Mouse (Mus musculus) forebrain, embryonic 12.5 days (tissue): ENCODE data around the gene Spryd7. TPM values are rescaled to one million over a fixed set of nuclear protein-coding genes. Genes with fewer than 3 reads are reported as not detected.
"Not testable (repeated sequence)": the region's sequence is repeated elsewhere in the genome, so short reads cannot be mapped to it uniquely, and the experiment has no call there.

ENCODE experiments used
- ATAC-seq: fragments of 200-750 bp; cut with Nextera tagmentation; 2 replicates; pipeline ENCODE4 v1.8.0; 2017; ENCODE audit warnings: moderate TSS enrichment; ENCODE audit not compliant: low FRiP score
- H3K27ac ChIP-seq: fragments of 300-500 bp; sonication (generic); 2 replicates; pipeline ENCODE4 v1.5.1; 2016; ENCODE audit warnings: mild to moderate bottlenecking
- H3K27me3 ChIP-seq: fragments of 300-500 bp; sonication (generic); 2 replicates; pipeline ENCODE4 v1.6.1; 2016; ENCODE audit warnings: mild to moderate bottlenecking
- H3K36me3 ChIP-seq: fragments of 300-500 bp; sonication (generic); replicated peaks from 2 replicates; pipeline ENCODE4 v1.6.1; 2016; ENCODE audit warnings: mild to moderate bottlenecking
- H3K4me1 ChIP-seq: fragments of 300-500 bp; sonication (generic); 2 replicates; pipeline ENCODE4 v1.6.1; 2016
- H3K4me2 ChIP-seq: fragments of 300-500 bp; sonication (generic); 2 replicates; pipeline ENCODE4 v1.6.1; 2016; ENCODE audit warnings: mild to moderate bottlenecking, moderate library complexity
- H3K4me3 ChIP-seq: fragments of 300-500 bp; sonication (generic); replicated peaks from 2 replicates; pipeline ENCODE4 v1.5.1; 2016; ENCODE audit warnings: mild to moderate bottlenecking
- H3K9ac ChIP-seq: fragments of 300-500 bp; sonication (generic); 2 replicates; pipeline ENCODE4 v1.6.1; 2016; ENCODE audit warnings: mild to moderate bottlenecking
- H3K9me3 ChIP-seq: fragments of 300-500 bp; sonication (generic); 2 replicates; pipeline ENCODE4 v1.6.1; 2016
- WGBS: fragments of 180-500 bp; shearing (Covaris S2); methylation state at CpG from one replicate; pipeline ENCODE4 v1.1.7; 2016; 5-methylcytosine and 5-hydroxymethylcytosine counted together
- polyA plus RNA-seq: library from polyadenylated mRNA; unstranded; fragments of >200 nt; fragmentation: Nextera tagmentation; extraction: Ambion mirVana; gene quantifications from 2 replicates; pipeline ENCODE4 v1.2.1, GENCODE M21; 2016

The Spryd7 gene
- polyA plus RNA-seq, 1 experiment from 2014 or later = 19.8 TPM

DNA sequence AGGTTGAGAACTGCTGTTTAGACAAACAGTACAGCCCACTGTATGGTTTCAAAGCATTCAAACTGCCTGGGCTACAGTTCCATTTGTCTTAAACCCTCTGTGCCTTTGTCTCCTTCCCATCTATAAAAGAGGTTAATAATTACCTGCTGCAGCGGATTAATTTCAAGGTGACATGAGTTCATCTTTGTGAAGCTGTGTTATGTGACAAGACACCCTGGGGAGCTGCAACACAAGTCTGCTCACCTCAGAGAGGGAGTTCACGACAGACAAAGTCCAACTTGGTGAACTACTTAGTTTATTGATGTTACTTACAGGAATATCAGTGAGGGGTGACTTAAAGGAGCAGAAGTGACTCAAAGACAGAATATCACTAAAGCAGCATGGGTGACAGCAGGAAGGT, 15.4 kb upstream of the Spryd7 start:
- Histone ChIP-seq H3K4me3 (no peak overlapping the region), H3K9ac (no peak overlapping the region), H3K27ac (no peak overlapping the region), H3K36me3 (no peaks in the 10 kb centered on the region), H3K27me3 (no peaks in the 10 kb centered on the region), H3K9me3 (no peaks in the 10 kb centered on the region), H3K4me2 (no peak overlapping the region), H3K4me1 (no peaks in the 10 kb centered on the region)
- WGBS = 63% methylated on average over 2 of the region's 2 CpGs
- ATAC-seq = no peak

DNA sequence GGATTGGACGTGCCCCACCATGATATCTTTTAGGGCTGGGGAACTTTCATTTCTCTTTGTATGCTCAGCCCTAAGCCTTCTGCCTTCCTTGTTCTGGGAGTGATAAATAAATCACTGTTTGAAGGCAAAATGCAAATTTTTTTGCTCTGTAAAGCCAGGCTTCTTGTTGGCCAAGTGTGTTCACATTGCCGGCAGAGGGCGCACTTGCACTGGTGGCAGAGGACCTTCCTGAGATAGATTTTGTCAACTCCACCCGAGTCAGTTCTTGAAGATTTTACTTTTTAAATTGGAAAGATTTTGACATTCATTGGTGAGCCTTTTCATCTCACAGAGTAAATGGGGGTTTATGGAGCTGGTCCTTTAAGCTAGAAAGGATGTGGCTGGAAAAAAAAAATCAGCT, 14.7 kb upstream of the Spryd7 start:
- no peaks in the 10 kb centered on the region for H3K9me3 ChIP-seq
- H3K27ac ChIP-seq = no peak overlapping the region
- no peak overlapping the region for H3K9ac ChIP-seq
- H3K36me3 ChIP-seq = no peaks in the 10 kb centered on the region
- WGBS = 11% methylated on average over 4 of the region's 4 CpGs
- H3K4me2 ChIP-seq = no peak overlapping the region
- H3K4me1 ChIP-seq = no peaks in the 10 kb centered on the region
- no peak for ATAC-seq
- H3K4me3 ChIP-seq = no peak overlapping the region
- H3K27me3 ChIP-seq = no peaks in the 10 kb centered on the region

DNA sequence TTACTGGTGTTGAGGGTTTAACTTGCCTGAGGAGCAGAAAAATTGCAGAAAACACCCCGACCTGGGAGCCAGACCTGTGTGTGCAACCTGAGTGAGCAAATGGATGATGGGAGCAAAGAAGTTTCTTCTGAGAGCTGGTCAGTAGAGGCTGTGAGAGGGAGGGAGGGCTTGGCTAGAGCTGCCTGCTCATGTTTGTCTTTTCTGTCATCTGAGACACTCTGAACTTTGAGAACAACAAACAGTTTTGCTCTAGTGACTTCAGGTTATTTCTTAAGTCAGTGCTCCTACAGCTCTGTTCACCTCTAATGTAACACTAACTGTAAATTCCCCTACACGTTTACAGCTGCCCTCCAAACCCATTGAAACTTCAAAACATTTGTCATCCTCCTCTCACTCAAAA, 12.7 kb upstream of the Spryd7 start:
- H3K4me3 ChIP-seq = no peak overlapping the region
- no peaks in the 10 kb centered on the region for H3K9me3 ChIP-seq
- H3K36me3 ChIP-seq = no peaks in the 10 kb centered on the region
- no peak overlapping the region for H3K9ac ChIP-seq
- no peak for ATAC-seq
- H3K4me1 ChIP-seq = no peaks in the 10 kb centered on the region
- no peak overlapping the region for H3K27ac ChIP-seq
- H3K4me2 ChIP-seq = no peak overlapping the region
- H3K27me3 ChIP-seq = no peaks in the 10 kb centered on the region
- 72% methylated on average over 2 of the region's 2 CpGs for WGBS

DNA sequence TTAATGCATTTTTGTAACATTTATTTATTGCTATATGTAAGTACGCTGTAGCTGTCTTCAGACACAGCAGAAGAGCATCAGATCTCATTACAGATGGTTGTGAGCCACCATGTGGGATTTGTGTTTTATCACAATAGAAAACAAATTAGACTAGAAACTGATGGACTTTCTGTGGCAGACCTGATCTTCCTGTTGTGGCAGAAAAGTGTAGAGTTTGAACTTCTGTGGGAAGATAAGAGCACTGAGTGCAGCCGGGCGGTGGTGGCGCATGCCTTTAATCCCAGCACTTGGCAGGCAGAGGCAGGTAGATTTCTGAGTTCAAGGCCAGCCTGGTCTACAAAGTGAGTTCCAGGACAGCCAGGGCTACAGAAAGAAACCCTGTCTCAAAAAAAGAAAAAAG, 9.5 kb upstream of the Spryd7 start:
- H3K4me1 ChIP-seq, ATAC-seq, H3K4me3 ChIP-seq, H3K9ac ChIP-seq, H3K27ac ChIP-seq, H3K9me3 ChIP-seq, H3K4me2 ChIP-seq, H3K36me3 ChIP-seq, H3K27me3 ChIP-seq: not testable (repeated sequence)
- WGBS = 89% methylated on average over 4 of the region's 4 CpGs

DNA sequence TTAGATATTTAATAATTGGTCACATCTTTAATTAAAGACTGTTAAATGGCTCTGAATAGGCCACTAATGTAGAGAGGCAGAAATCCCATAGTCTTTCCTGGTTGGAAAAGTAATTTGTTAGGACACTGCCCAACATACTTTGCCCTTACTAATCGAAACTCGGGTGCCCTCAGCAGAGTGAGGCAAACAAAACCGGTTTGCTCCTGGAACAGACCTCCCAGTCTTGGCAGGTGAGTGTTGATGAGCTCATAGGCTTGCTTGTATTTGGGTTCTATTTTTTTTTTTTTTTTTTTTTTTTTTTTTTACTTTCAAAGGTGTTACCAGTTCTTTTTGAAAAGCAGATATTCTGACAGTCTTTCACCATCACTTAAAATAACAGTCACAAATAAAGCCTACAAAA, 3.2 kb upstream of the Spryd7 start:
- Histone ChIP-seq H3K27ac (no peak overlapping the region), H3K36me3 (no peaks in the 10 kb centered on the region), H3K4me1 (peaks cover 11% of the 10 kb centered on the region; the same call in 1 of the 2 replicates), H3K4me3 (no peak overlapping the region), H3K9ac (no peak overlapping the region), H3K4me2 (no peak overlapping the region), H3K9me3 (no peaks in the 10 kb centered on the region), H3K27me3 (no peaks in the 10 kb centered on the region)
- no peak for ATAC-seq
- WGBS = 87% methylated on average over 3 of the region's 3 CpGs

DNA sequence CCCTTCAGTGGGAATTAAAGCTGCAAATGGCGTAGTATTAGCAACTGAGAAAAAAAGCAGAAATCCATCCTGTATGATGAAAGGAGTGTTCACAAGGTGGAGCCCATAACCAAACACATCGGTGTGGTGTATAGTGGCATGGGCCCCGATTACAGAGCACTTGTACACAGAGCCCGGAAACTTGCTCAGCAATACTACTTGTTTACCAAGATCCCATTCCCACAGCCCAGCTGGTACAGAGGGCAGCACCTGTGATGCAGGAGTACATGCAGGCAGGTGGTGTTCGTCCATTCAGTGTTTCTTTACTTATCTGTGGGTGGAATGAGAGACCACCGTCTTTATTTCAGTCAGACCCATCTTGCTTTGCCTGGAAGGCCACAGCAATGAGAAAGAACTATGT, 2.2 kb upstream of the Spryd7 start:
- H3K4me1 ChIP-seq = peaks cover 11% of the 10 kb centered on the region; the same call in 1 of the 2 replicates
- no peaks in the 10 kb centered on the region for H3K9me3 ChIP-seq
- H3K27me3 ChIP-seq = no peaks in the 10 kb centered on the region
- ATAC-seq = no peak
- no peak overlapping the region for H3K4me3 ChIP-seq
- WGBS = 86% methylated on average over 6 of the region's 6 CpGs
- no peak overlapping the region for H3K4me2 ChIP-seq
- H3K27ac ChIP-seq = no peak overlapping the region
- no peaks in the 10 kb centered on the region for H3K36me3 ChIP-seq
- H3K9ac ChIP-seq = no peak overlapping the region

DNA sequence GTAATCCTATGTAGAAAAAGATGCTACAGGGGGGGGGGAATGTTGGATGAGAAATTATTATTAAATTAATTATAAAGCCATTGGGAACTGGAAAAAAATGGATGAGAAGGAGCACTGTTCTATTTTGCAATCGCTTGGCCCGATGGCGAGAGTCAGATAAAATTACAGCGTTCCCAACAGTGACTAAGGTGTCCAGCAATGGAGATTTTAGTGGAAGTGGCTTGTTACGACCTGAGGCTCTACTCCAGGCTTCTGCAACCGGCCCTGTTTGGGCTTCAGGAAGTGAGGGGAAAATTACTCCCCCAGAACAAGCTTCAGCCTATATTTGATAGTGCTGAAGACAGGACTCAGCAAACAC, 776 bp downstream of the Spryd7 start:
- no peak for ATAC-seq
- no peaks in the 10 kb centered on the region for H3K9me3 ChIP-seq
- peaks cover 11% of the 10 kb centered on the region; the same call in 1 of the 2 replicates for H3K4me1 ChIP-seq
- no peaks in the 10 kb centered on the region for H3K27me3 ChIP-seq
- H3K4me3 ChIP-seq = peak overlapping the region; percentile 66
- peak overlapping the region; percentile 89 for H3K4me2 ChIP-seq
- 10% methylated on average over 6 of the region's 6 CpGs for WGBS
- H3K9ac ChIP-seq = peak overlapping the region; percentile 63
- H3K36me3 ChIP-seq = no peaks in the 10 kb centered on the region
- H3K27ac ChIP-seq = peak overlapping the region; percentile 84

DNA sequence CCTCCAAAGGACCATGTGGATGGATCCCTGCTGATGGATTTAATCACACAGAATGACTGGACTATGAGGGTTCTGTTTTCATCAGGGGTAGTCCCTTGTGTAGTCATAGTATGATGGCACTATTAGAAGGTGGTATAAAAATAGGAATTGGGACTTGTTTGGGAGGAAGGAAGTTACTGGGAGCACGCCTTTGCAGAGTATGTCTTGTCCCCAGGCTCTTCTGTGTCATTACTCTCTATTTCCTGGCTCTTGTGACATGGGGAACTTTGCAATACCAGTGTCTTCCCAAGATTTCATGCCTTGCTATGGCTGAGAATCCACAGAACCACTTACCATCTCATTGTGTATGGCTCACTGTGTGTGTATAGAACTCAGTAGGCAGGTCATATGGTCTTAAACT, 8.1 kb downstream of the Spryd7 start:
- Histone ChIP-seq H3K9me3 (no peaks in the 10 kb centered on the region), H3K27me3 (no peaks in the 10 kb centered on the region), H3K27ac (no peak overlapping the region), H3K9ac (no peak overlapping the region), H3K4me2 (no peak overlapping the region), H3K36me3 (peaks cover 16% of the 10 kb centered on the region), H3K4me3 (no peak overlapping the region), H3K4me1 (no peaks in the 10 kb centered on the region)
- 84% methylated on average over 1 of the region's 1 CpGs for WGBS
- no peak for ATAC-seq

DNA sequence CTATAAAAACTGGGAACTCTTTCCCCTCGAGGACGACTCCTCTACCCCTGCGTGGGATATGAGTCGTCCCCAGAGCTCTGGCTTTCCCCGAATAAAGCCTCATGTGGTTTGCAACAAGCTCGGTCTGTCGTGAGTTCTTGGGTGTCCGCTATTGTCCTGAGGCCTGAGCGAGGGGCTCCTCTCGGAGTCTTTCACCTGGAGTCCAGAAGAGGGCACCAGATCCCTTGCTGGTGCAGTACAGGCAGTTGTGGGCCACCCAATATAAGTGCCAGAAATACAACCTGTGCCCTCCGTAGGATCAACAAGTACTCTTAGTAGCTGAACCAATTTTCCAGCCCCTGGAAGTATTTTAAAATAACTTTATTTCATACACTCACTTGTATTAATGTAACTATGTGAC, 18.9 kb downstream of the Spryd7 start:
- peaks cover 13% of the 10 kb centered on the region for H3K36me3 ChIP-seq
- H3K27me3 ChIP-seq, H3K4me1 ChIP-seq, H3K4me3 ChIP-seq, H3K9ac ChIP-seq, H3K4me2 ChIP-seq, H3K9me3 ChIP-seq, ATAC-seq, H3K27ac ChIP-seq: not testable (repeated sequence)
- 84% methylated on average over 10 of the region's 11 CpGs for WGBS

DNA sequence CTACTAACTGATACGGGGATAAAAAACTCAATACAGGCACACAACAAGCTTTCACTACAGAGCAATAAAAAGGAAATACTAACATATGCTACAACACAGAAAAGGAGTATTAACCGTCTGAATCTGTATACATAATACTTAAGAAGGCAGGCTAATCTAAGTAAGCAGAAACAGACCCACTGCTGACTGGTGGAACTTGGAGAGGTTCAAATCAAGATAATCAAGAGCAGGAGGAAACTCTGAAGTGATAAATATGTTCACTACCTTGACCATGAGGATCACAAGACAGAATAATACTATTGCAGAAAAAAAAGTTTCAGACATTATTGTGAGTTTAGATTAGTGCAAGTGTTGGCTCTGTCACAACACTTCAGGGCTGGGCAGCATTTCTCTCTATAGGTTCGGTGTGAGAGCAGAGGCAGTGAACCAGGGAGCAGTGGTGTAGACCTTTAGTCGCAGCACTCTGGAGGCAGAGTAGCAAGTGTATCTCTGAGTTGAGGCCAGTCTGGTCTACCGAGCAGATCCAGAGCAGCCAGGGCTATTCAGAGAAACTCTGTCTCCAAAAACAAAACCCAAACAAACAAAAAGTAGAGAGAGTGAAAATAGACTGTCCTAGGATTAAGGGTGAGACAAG, 19.9 kb downstream of the Spryd7 start:
- Histone ChIP-seq H3K9ac (no peak overlapping the region), H3K4me1 (no peaks in the 10 kb centered on the region), H3K36me3 (peaks cover 11% of the 10 kb centered on the region), H3K4me3 (no peak overlapping the region), H3K27ac (no peak overlapping the region), H3K9me3 (0 out of 2 replicates have a peak, but pooled peaks cover 4% of the 10 kb centered on the region), H3K27me3 (no peaks in the 10 kb centered on the region), H3K4me2 (no peak overlapping the region)
- WGBS = 93% methylated on average over 5 of the region's 5 CpGs
- no peak for ATAC-seq

DNA sequence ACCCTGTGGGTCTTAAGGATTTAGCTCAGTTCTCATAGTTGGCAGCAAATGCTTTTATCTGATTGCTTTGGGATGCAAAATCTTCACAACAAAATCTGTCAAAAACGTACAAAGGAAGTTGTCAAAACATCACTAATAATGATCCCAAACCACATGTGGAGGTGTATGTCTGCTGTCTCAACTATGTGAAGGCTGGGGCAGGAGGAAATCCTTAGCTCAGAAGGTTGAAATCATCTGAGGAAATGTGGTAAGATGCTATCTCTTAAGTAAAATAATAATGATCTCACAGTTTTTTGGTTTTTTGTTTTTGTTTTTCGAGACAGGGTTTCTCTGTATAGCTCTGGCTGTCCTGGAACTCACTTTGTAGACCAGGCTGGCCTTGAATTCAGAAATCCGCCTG, 20.9 kb downstream of the Spryd7 start:
- H3K4me2 ChIP-seq = no peak overlapping the region
- H3K4me1 ChIP-seq = no peaks in the 10 kb centered on the region
- no peaks in the 10 kb centered on the region for H3K27me3 ChIP-seq
- H3K36me3 ChIP-seq = peaks cover 11% of the 10 kb centered on the region
- H3K9me3 ChIP-seq = 0 out of 2 replicates have a peak, but pooled peaks cover 4% of the 10 kb centered on the region
- ATAC-seq = no peak
- no peak overlapping the region for H3K9ac ChIP-seq
- WGBS = 91% methylated on average over 3 of the region's 3 CpGs
- H3K27ac ChIP-seq = no peak overlapping the region
- no peak overlapping the region for H3K4me3 ChIP-seq

DNA sequence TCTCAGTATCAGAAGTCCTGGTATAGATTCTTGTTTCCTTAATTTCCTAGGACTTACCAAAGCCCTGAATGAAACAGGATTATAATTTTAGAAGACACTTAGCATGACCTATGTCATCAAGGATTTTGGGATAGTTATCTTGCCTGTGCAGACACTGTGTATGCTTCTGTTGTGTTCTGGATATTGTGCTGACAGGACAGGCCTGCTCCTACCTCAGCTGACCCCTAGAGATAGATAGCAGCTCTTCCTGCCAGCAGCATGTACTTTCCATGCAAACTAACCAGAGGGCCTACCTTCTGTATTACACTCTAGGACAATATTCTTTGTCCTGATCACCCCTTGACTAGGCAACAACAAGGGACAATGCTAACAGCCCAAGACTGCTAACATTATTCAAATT, 25.7 kb downstream of the Spryd7 start:
- ATAC-seq = no peak
- no peaks in the 10 kb centered on the region for H3K4me1 ChIP-seq
- H3K4me2 ChIP-seq = no peak overlapping the region
- no peak overlapping the region for H3K9ac ChIP-seq
- no peak overlapping the region for H3K4me3 ChIP-seq
- 0 out of 2 replicates have a peak, but pooled peaks cover 4% of the 10 kb centered on the region for H3K9me3 ChIP-seq
- no peak overlapping the region for H3K27ac ChIP-seq
- no peaks in the 10 kb centered on the region for H3K27me3 ChIP-seq
- peaks cover 11% of the 10 kb centered on the region for H3K36me3 ChIP-seq

DNA sequence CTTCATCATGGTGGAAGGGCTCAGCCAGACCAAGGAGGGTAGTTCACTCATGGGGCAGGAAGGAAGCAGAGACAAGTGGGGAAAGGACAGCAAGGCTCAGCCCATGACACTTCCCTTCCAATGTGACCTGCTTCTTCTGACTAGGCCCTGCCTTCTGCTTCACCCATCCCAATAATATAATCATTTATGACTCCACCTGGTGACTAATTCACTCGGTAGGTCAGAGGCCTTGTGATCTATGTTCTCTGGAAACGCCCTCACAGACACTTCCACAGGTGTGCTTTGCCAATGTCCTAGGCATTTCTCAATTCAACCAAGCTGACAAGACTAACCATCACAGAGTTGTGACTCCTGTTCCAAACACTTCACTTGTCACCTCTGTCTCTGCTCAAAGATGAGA, 26.3 kb downstream of the Spryd7 start:
- Histone ChIP-seq H3K36me3 (peaks cover 6% of the 10 kb centered on the region), H3K27ac (no peak overlapping the region), H3K27me3 (no peaks in the 10 kb centered on the region), H3K4me2 (no peak overlapping the region), H3K9ac (no peak overlapping the region), H3K4me1 (no peaks in the 10 kb centered on the region), H3K4me3 (no peak overlapping the region), H3K9me3 (0 out of 2 replicates have a peak, but pooled peaks cover 2% of the 10 kb centered on the region)
- ATAC-seq = no peak
- WGBS = 100% methylated on average over 2 of the region's 2 CpGs
